Mouse (Mus musculus) CH12.LX (cell line): Measurements from ENCODE around the gene Bud13. TPM values are rescaled to one million over a fixed set of nuclear protein-coding genes. Genes with fewer than 3 reads are reported as not detected.

Source experiments
- DNase-seq: peaks from one replicate; pipeline ENCODE4 v3.0.0-alpha.2; 2013; ENCODE audit errors: extremely low read depth
- H3K27ac ChIP-seq: 2 replicates; pipeline ENCODE4 v1.5.1; 2012; ENCODE audit warnings: low read depth, mild to moderate bottlenecking, control low read depth, moderate library complexity; ENCODE audit not compliant: insufficient read depth
- H3K27me3 ChIP-seq: replicated peaks from 2 replicates; pipeline ENCODE3; 2012; ENCODE audit warnings: inconsistent platforms
- H3K36me3 ChIP-seq, 2 experiments: replicated peaks in 1 of 2; 2 replicates each; pipeline versions ENCODE3 to v1.6.1; 2012; ENCODE audit warnings: inconsistent platforms in 1 of 2, low read length in 1 of 2, mild to moderate bottlenecking in 1 of 2, mixed read lengths in 1 of 2, moderate library complexity in 1 of 2; ENCODE audit not compliant: control insufficient read depth in 1 of 2, insufficient read depth in 1 of 2
- H3K4me1 ChIP-seq, 2 experiments: 2 replicates each; pipeline ENCODE4 v1.6.1; 2012; ENCODE audit warnings: inconsistent platforms in 1 of 2, moderate library complexity in 1 of 2; ENCODE audit not compliant: insufficient read depth in 2 of 2, control insufficient read depth in 1 of 2
- H3K4me2 ChIP-seq: 2 replicates; pipeline ENCODE4 v1.6.1; 2012; ENCODE audit warnings: low read depth, mild to moderate bottlenecking, control low read depth; ENCODE audit not compliant: poor library complexity, insufficient read depth, severe bottlenecking
- H3K4me3 ChIP-seq, 3 experiments: fragments of 150-350 bp in 1 of 3; sonication (generic) in 1 of 3; replicated peaks in 1 of 3; 2 replicates each; pipeline versions ENCODE3 to v1.5.1; 2011 to 2012; ENCODE audit warnings: low read depth in 2 of 3, low read length in 2 of 3, mild to moderate bottlenecking in 2 of 3, moderate library complexity in 2 of 3, control low read depth in 1 of 3, improper control_type of control experiment in 1 of 3, inconsistent platforms in 1 of 3, mixed read lengths in 1 of 3; ENCODE audit not compliant: poor library complexity in 1 of 3
- H3K79me2 ChIP-seq: replicated peaks from 2 replicates; pipeline ENCODE4 v1.6.1; 2012; ENCODE audit warnings: mild to moderate bottlenecking, moderate library complexity; ENCODE audit not compliant: control insufficient read depth, poor library complexity, insufficient read depth, severe bottlenecking; ENCODE audit errors: extremely low read depth
- H3K9ac ChIP-seq: 2 replicates; pipeline ENCODE4 v1.6.1; 2012; ENCODE audit warnings: low read depth, mild to moderate bottlenecking, control low read depth, moderate library complexity; ENCODE audit not compliant: insufficient read depth
- H3K9me3 ChIP-seq: replicated peaks from 2 replicates; pipeline ENCODE3; 2012; ENCODE audit warnings: low read length, inconsistent platforms, mixed read lengths
- BHLHE40 ChIP-seq: IDR thresholded peaks from 2 replicates; pipeline ENCODE4 v1.6.1; 2011; ENCODE audit warnings: mild to moderate bottlenecking, low read depth, low read length, improper control_type of control experiment
- CHD1 ChIP-seq: IDR thresholded peaks from 2 replicates; pipeline ENCODE4 v1.6.1; 2012; ENCODE audit warnings: low read depth, low read length, improper control_type of control experiment, inconsistent platforms
- CTCF ChIP-seq, 2 experiments: IDR thresholded peaks in 1 of 2; conservative IDR thresholded peaks in 1 of 2; 2 replicates each; pipeline ENCODE4 v1.5.1; 2011 to 2012; ENCODE audit warnings: low read depth in 2 of 2, low read length in 2 of 2, improper control_type of control experiment in 1 of 2, inconsistent platforms in 1 of 2, mild to moderate bottlenecking in 1 of 2, moderate library complexity in 1 of 2
- E2F4 ChIP-seq: IDR thresholded peaks from 2 replicates; pipeline ENCODE4 v1.6.1; 2011; ENCODE audit warnings: low read depth, low read length, improper control_type of control experiment; ENCODE audit not compliant: insufficient replicate concordance
- ELF1 ChIP-seq: IDR thresholded peaks from 2 replicates; pipeline ENCODE4 v1.6.1; 2014; ENCODE audit warnings: low read depth, mild to moderate bottlenecking, inconsistent platforms, low read length, improper control_type of control experiment
- EP300 ChIP-seq: IDR thresholded peaks from 2 replicates; pipeline ENCODE4 v1.6.1; 2011; ENCODE audit warnings: low read length, improper control_type of control experiment
- ETS1 ChIP-seq: conservative IDR thresholded peaks from 2 replicates; pipeline ENCODE4 v1.6.1; 2012; ENCODE audit warnings: low read depth, mild to moderate bottlenecking, inconsistent platforms, low read length, improper control_type of control experiment, moderate library complexity
- HCFC1 ChIP-seq: IDR thresholded peaks from 2 replicates; pipeline ENCODE4 v1.6.1; 2012; ENCODE audit warnings: low read depth, mild to moderate bottlenecking, inconsistent platforms, low read length, improper control_type of control experiment
- JUN ChIP-seq: IDR thresholded peaks from 2 replicates; pipeline ENCODE4 v1.6.1; 2011; ENCODE audit warnings: low read depth, mild to moderate bottlenecking, low read length, improper control_type of control experiment, moderate library complexity; ENCODE audit not compliant: insufficient read depth
- JUND ChIP-seq: conservative IDR thresholded peaks from 2 replicates; pipeline ENCODE4 v1.6.1; 2011; ENCODE audit warnings: low read depth, low read length, improper control_type of control experiment
- MAFK ChIP-seq: IDR thresholded peaks from 2 replicates; pipeline ENCODE4 v1.6.1; 2011; ENCODE audit warnings: low read length, improper control_type of control experiment; ENCODE audit not compliant: insufficient replicate concordance
- MAZ ChIP-seq: IDR thresholded peaks from 2 replicates; pipeline ENCODE4 v1.6.1; 2012; ENCODE audit warnings: low read depth, mild to moderate bottlenecking, inconsistent platforms, low read length, improper control_type of control experiment, moderate library complexity
- MXI1 ChIP-seq: IDR thresholded peaks from 2 replicates; pipeline ENCODE4 v1.6.1; 2011; ENCODE audit warnings: mild to moderate bottlenecking, low read depth, low read length, improper control_type of control experiment
- MYC ChIP-seq: IDR thresholded peaks from 2 replicates; pipeline ENCODE4 v1.6.1; 2011; ENCODE audit warnings: low read depth, mild to moderate bottlenecking, improper control_type of control experiment, low read length
- NELFE ChIP-seq: IDR thresholded peaks from 2 replicates; pipeline ENCODE4 v1.6.1; 2011; ENCODE audit warnings: low read depth, low read length, improper control_type of control experiment
- POLR2AphosphoS2 ChIP-seq: IDR thresholded peaks from 2 replicates; pipeline ENCODE4 v1.6.1; 2011; ENCODE audit warnings: low read depth, low read length, improper control_type of control experiment
- SIN3A ChIP-seq: IDR thresholded peaks from 2 replicates; pipeline ENCODE4 v1.6.1; 2012; ENCODE audit warnings: low read length, improper control_type of control experiment, inconsistent platforms
- SMC3 ChIP-seq: IDR thresholded peaks from 2 replicates; pipeline ENCODE4 v1.6.1; 2011; ENCODE audit warnings: low read depth, low read length, improper control_type of control experiment
- TBP ChIP-seq: conservative IDR thresholded peaks from 2 replicates; pipeline ENCODE4 v1.6.1; 2011; ENCODE audit warnings: low read depth, low read length, improper control_type of control experiment
- TCF12 ChIP-seq: IDR thresholded peaks from 2 replicates; pipeline ENCODE4 v1.6.1; 2014; ENCODE audit warnings: low read depth, mild to moderate bottlenecking, inconsistent platforms, low read length, improper control_type of control experiment
- USF1 ChIP-seq: IDR thresholded peaks from 2 replicates; pipeline ENCODE4 v1.6.1; 2014; ENCODE audit warnings: low read depth, mild to moderate bottlenecking, inconsistent platforms, low read length, improper control_type of control experiment
- USF2 ChIP-seq: conservative IDR thresholded peaks from 2 replicates; pipeline ENCODE4 v1.6.1; 2011; ENCODE audit warnings: low read depth, low read length, improper control_type of control experiment
- ZC3H11A ChIP-seq: IDR thresholded peaks from 2 replicates; pipeline ENCODE4 v1.6.1; 2012; ENCODE audit warnings: low read depth, mild to moderate bottlenecking, inconsistent platforms, low read length, improper control_type of control experiment
- ZNF384 ChIP-seq: IDR thresholded peaks from 2 replicates; pipeline ENCODE4 v1.6.1; 2012; ENCODE audit warnings: low read depth, low read length, improper control_type of control experiment, inconsistent platforms
- dilution Hi-C: fragments of 300-500 bp; cut with MboI; formaldehyde crosslinking; loops from 2 replicates; pipeline ENCODE4 v1.14.3; 2020; ENCODE audit warnings: low sequenced_read_pairs; ENCODE audit not compliant: extremely low pct_unique_long_range_greater_than_20kb, extremely low pct_ligation_motif_present
- in situ Hi-C: fragments of 300-500 bp; cut with MboI; formaldehyde crosslinking; loops from 3 replicates; pipeline ENCODE4 v1.14.3; 2019; ENCODE audit warnings: low sequenced_read_pairs, low pct_ligation_motif_present, low pct_unique_long_range_greater_than_20kb, mixed read lengths
- polyA plus RNA-seq: library from polyadenylated mRNA; unstranded; fragments of >175 nt; gene quantifications from 2 replicates; pipeline ENCODE4 v1.2.1, GENCODE M21; 2012; ENCODE audit warnings: low read depth; ENCODE audit not compliant: insufficient read length
- total RNA-seq, 2 experiments: library from RNA; depleted of rRNA; stranded (reverse); fragments of 300-350 nt in 1 of 2; fragments of >200 nt in 1 of 2; gene quantifications; 2 replicates each; pipeline ENCODE4 v1.2.3; 2012 to 2014

Gene Bud13
- total and polyA plus RNA-seq, 3 experiments = 14.4 to 32.5 (median 15.9) TPM

DNA sequence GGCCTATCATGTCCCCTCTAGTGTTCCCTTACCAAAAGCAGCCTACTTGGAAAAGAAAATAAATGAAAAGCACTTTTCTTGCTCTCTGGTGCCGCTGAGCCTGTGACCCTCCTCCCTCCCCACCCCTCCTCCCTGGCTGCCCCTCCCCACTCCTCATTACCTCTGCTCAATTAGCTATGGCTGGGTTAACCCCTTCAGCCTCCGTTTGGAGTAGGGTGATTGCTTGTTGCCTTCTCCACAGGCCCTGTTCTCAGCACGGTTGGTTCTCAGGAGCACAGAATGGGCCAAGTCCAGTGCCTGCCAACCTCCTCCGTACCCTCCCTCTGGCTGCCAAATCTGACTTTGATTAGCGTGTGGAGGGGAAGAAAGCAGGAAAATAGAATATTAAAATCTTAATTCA lies 33.6 kb downstream of the Bud13 start:
- peaks cover 57% of the 10 kb centered on the region for H3K27me3 ChIP-seq
- no peak overlapping the region for H3K9ac ChIP-seq
- H3K4me2 ChIP-seq = no peak overlapping the region
- H3K79me2 ChIP-seq = no peaks in the 10 kb centered on the region
- in situ Hi-C loops = no loop called here
- no peak overlapping the region for H3K4me3 ChIP-seq
- no peaks in the 10 kb centered on the region; a peak in 1 of 4 replicates for H3K4me1 ChIP-seq
- H3K36me3 ChIP-seq = no peaks in the 10 kb centered on the region
- TF ChIP-seq MXI1 = no peak
- TF ChIP-seq TBP = no peak
- no peak for TF ChIP-seq POLR2AphosphoS2
- no peak for TF ChIP-seq JUN
- TF ChIP-seq SIN3A = no peak
- TF ChIP-seq BHLHE40 = no peak
- no peak for TF ChIP-seq USF1
- no peak overlapping the region for H3K27ac ChIP-seq
- no peak for DNase-seq
- dilution Hi-C loops = no loop called here
- H3K9me3 ChIP-seq = peaks cover 15% of the 10 kb centered on the region

DNA sequence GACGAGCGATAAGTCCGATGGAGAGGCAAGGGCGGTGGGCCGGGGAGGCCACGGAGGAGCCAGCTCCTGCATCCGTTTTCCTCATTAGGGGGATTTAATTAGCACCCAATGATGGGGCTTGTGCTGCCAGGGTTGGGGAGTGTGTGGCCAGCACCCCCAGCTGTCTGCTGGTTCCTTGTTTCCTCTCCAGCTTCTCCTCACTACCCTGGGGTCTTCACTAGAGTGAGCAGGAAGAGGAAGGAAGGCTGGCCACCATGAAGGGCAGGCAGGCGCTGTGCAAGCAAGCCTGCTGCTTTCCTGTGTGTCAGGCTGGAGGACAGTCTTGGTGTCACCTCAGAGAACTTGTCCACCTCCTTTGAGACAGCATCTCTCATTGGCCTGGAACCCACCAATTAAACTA lies 34.1 kb downstream of the Bud13 start:
- peaks cover 15% of the 10 kb centered on the region for H3K9me3 ChIP-seq
- in situ Hi-C loops = no loop called here

GRCm38 (mm10) chr9:46317957-46318356 lies 35.1 kb downstream of the Bud13 start:
- H3K27me3 ChIP-seq = peaks cover 65% of the 10 kb centered on the region
- H3K4me2 ChIP-seq = no peak overlapping the region
- DNase-seq = no peak
- H3K9me3 ChIP-seq = peaks cover 15% of the 10 kb centered on the region
- H3K27ac ChIP-seq = no peak overlapping the region
- peak in 1 of 2 experiments; percentile 42; a peak in 2 of 4 replicates for TF ChIP-seq CTCF (conservative IDR thresholded peaks at IDR 0.05 in 1 of 2, IDR thresholded peaks at IDR 0.05 in 1 of 2; ENCODE audit: low read depth in 2 of 2, low read length in 2 of 2)
- TF ChIP-seq MAZ = no peak
- dilution Hi-C loops (no loop called here), in situ Hi-C loops (no loop called here)
- H3K4me1 ChIP-seq = no peaks in the 10 kb centered on the region; a peak in 1 of 4 replicates
- H3K36me3 ChIP-seq = no peaks in the 10 kb centered on the region
- no peak overlapping the region for H3K9ac ChIP-seq
- no peak overlapping the region for H3K4me3 ChIP-seq
- no peaks in the 10 kb centered on the region for H3K79me2 ChIP-seq

More for the DNA sequence above, 34.1 kb downstream of the Bud13 start:
- H3K9ac ChIP-seq = no peak overlapping the region
- no peak overlapping the region for H3K4me3 ChIP-seq
- dilution Hi-C loops = no loop called here
- DNase-seq = no peak
- H3K27me3 ChIP-seq = peaks cover 59% of the 10 kb centered on the region
- no peak overlapping the region for H3K27ac ChIP-seq
- no peaks in the 10 kb centered on the region for H3K36me3 ChIP-seq
- no peaks in the 10 kb centered on the region; a peak in 1 of 4 replicates for H3K4me1 ChIP-seq
- no peaks in the 10 kb centered on the region for H3K79me2 ChIP-seq
- H3K4me2 ChIP-seq = no peak overlapping the region
- TF ChIP-seq SMC3 (no peak), E2F4 (no peak), MYC (no peak), USF2 (no peak), ELF1 (no peak), ETS1 (no peak), ZNF384 (no peak), EP300 (no peak), HCFC1 (no peak), ZC3H11A (no peak), JUND (no peak), CHD1 (no peak), MAFK (no peak), BHLHE40 (no peak), SIN3A (no peak), TCF12 (no peak), NELFE (no peak)
